Mouse (Mus musculus) stomach, embryonic 14.5 days (tissue): ENCODE measurements at regions not wholly inside any gene's neighbourhood (a gene's known extent, or its start where the extent isn't known, plus 50 kb on each side); places are given as distances from the start of the nearest gene placed in this dataset.
"Not testable (repeated sequence)": the region's sequence is repeated elsewhere in the genome, so short reads cannot be mapped to it uniquely, and the experiment has no call there.

Experiments used
- ATAC-seq: fragments of 200-750 bp; cut with Nextera tagmentation; 2 replicates; pipeline ENCODE4 v1.8.0; 2017; ENCODE audit warnings: low read depth, moderate TSS enrichment; ENCODE audit not compliant: insufficient number of reproducible peaks, insufficient read depth, low FRiP score
- H3K27ac ChIP-seq: fragments of 300-500 bp; sonication (generic); 2 replicates; pipeline ENCODE4 v1.5.1; 2014; ENCODE audit warnings: mild to moderate bottlenecking, low read length, moderate library complexity, mixed read lengths
- H3K27me3 ChIP-seq: fragments of 300-500 bp; sonication (generic); 2 replicates; pipeline ENCODE4 v1.6.1; 2014; ENCODE audit warnings: low read length, control low read depth, mixed read lengths; ENCODE audit not compliant: control insufficient read depth, insufficient read depth
- H3K36me3 ChIP-seq: fragments of 300-500 bp; sonication (generic); 2 replicates; pipeline ENCODE4 v1.6.1; 2014; ENCODE audit warnings: mild to moderate bottlenecking, control low read depth, low read length, moderate library complexity, mixed read lengths; ENCODE audit not compliant: control insufficient read depth, insufficient read depth
- H3K4me1 ChIP-seq: fragments of 300-500 bp; sonication (generic); 2 replicates; pipeline ENCODE4 v1.6.1; 2014; ENCODE audit warnings: low read length, control low read depth, mixed read lengths; ENCODE audit not compliant: control insufficient read depth, insufficient read depth
- H3K4me2 ChIP-seq: fragments of 300-500 bp; sonication (generic); replicated peaks from 2 replicates; pipeline ENCODE4 v1.6.1; 2014; ENCODE audit warnings: low read depth, low read length, control low read depth
- H3K4me3 ChIP-seq: fragments of 300-500 bp; sonication (generic); 2 replicates; pipeline ENCODE4 v1.5.1; 2014; ENCODE audit warnings: low read depth, low read length, control low read depth
- H3K9ac ChIP-seq: fragments of 300-500 bp; sonication (generic); replicated peaks from 2 replicates; pipeline ENCODE4 v1.6.1; 2014; ENCODE audit warnings: low read depth, mild to moderate bottlenecking, control low read depth, low read length, moderate library complexity, mixed read lengths
- H3K9me3 ChIP-seq: fragments of 300-500 bp; sonication (generic); 2 replicates; pipeline ENCODE4 v1.6.1; 2016; ENCODE audit warnings: low read depth, low read length, control low read depth; ENCODE audit not compliant: control insufficient read depth
- WGBS: fragments of 180-500 bp; shearing (Covaris S2); extraction: QIAGEN DNeasy Blood & Tissue Kit; methylation state at CpG from one replicate; pipeline ENCODE4 v1.1.7; 2014; 5-methylcytosine and 5-hydroxymethylcytosine counted together

GRCm38 (mm10) chr4:22208531-22208930 is 148.8 kb upstream of the Fbxl4 start:
- H3K27ac ChIP-seq = no peak overlapping the region
- H3K4me3 ChIP-seq = no peak overlapping the region
- H3K36me3 ChIP-seq = no peaks in the 10 kb centered on the region
- ATAC-seq = no peak
- H3K4me1 ChIP-seq = no peaks in the 10 kb centered on the region
- H3K9me3 ChIP-seq = no peaks in the 10 kb centered on the region
- H3K4me2 ChIP-seq = no peak overlapping the region
- 76% methylated on average over 5 of the region's 5 CpGs for WGBS
- H3K9ac ChIP-seq = no peak overlapping the region
- no peaks in the 10 kb centered on the region for H3K27me3 ChIP-seq

GRCm38 (mm10) chr4:22237640-22238039 is 119.7 kb upstream of the Fbxl4 start:
- WGBS = 87% methylated on average over 3 of the region's 3 CpGs
- Histone ChIP-seq H3K4me3 (no peak overlapping the region), H3K27ac (no peak overlapping the region), H3K36me3 (no peaks in the 10 kb centered on the region), H3K9ac (no peak overlapping the region), H3K4me2 (no peak overlapping the region), H3K9me3 (no peaks in the 10 kb centered on the region), H3K4me1 (no peaks in the 10 kb centered on the region), H3K27me3 (no peaks in the 10 kb centered on the region)
- no peak for ATAC-seq

- H3K27ac ChIP-seq, H3K27me3 ChIP-seq, H3K4me2 ChIP-seq, H3K9me3 ChIP-seq, H3K4me3 ChIP-seq, H3K9ac ChIP-seq, H3K36me3 ChIP-seq, H3K4me1 ChIP-seq, ATAC-seq: not testable (repeated sequence)
- WGBS = 29% methylated on average over 1 of the region's 1 CpGs
Observed at GRCm38 (mm10) chr4:22250276-22250675, 107.1 kb upstream of the Fbxl4 start.

- Histone ChIP-seq H3K27me3 (no peaks in the 10 kb centered on the region), H3K27ac (no peak overlapping the region)
- no peak for ATAC-seq
Observed at GRCm38 (mm10) chr4:22263903-22264302, 93.4 kb upstream of the Fbxl4 start.

GRCm38 (mm10) chr4:22269064-22269463 is 88.3 kb upstream of the Fbxl4 start:
- no peak overlapping the region for H3K4me2 ChIP-seq
- no peak overlapping the region for H3K4me3 ChIP-seq
- H3K36me3 ChIP-seq = no peaks in the 10 kb centered on the region
- H3K9ac ChIP-seq = no peak overlapping the region
- H3K9me3 ChIP-seq = no peaks in the 10 kb centered on the region
- H3K27ac ChIP-seq = no peak overlapping the region
- H3K27me3 ChIP-seq = no peaks in the 10 kb centered on the region
- ATAC-seq = no peak
- no peaks in the 10 kb centered on the region for H3K4me1 ChIP-seq
- WGBS = 64% methylated on average over 6 of the region's 6 CpGs

More at GRCm38 (mm10) chr4:22263903-22264302, 93.4 kb upstream of the Fbxl4 start:
- H3K4me1 ChIP-seq = no peaks in the 10 kb centered on the region
- 60% methylated on average over 6 of the region's 6 CpGs for WGBS
- H3K4me3 ChIP-seq = no peak overlapping the region
- H3K9ac ChIP-seq = no peak overlapping the region
- no peaks in the 10 kb centered on the region for H3K36me3 ChIP-seq
- no peak overlapping the region for H3K4me2 ChIP-seq
- H3K9me3 ChIP-seq = no peaks in the 10 kb centered on the region

GRCm38 (mm10) chr4:22274178-22274577 is 83.2 kb upstream of the Fbxl4 start:
- H3K36me3 ChIP-seq = no peaks in the 10 kb centered on the region
- H3K4me1 ChIP-seq = no peaks in the 10 kb centered on the region
- H3K27me3 ChIP-seq = no peaks in the 10 kb centered on the region
- 60% methylated on average over 4 of the region's 4 CpGs for WGBS
- H3K4me2 ChIP-seq = no peak overlapping the region
- ATAC-seq = no peak
- no peak overlapping the region for H3K27ac ChIP-seq
- H3K9me3 ChIP-seq = no peaks in the 10 kb centered on the region
- no peak overlapping the region for H3K9ac ChIP-seq
- no peak overlapping the region for H3K4me3 ChIP-seq

GRCm38 (mm10) chr4:22282536-22283323 is 74.6 kb upstream of the Fbxl4 start:
- ATAC-seq = no peak
- Histone ChIP-seq H3K9ac (no peak overlapping the region), H3K4me3 (no peak overlapping the region), H3K27me3 (no peaks in the 10 kb centered on the region), H3K4me2 (no peak overlapping the region), H3K9me3 (no peaks in the 10 kb centered on the region), H3K27ac (no peak overlapping the region), H3K4me1 (no peaks in the 10 kb centered on the region), H3K36me3 (no peaks in the 10 kb centered on the region)
- 66% methylated on average over 4 of the region's 4 CpGs for WGBS

GRCm38 (mm10) chr4:22292169-22292568 is 65.2 kb upstream of the Fbxl4 start:
- H3K4me2 ChIP-seq = no peak overlapping the region
- 72% methylated on average over 3 of the region's 3 CpGs for WGBS
- ATAC-seq = no peak

GRCm38 (mm10) chr4:22300206-22300605 is 57.1 kb upstream of the Fbxl4 start:
- Histone ChIP-seq H3K4me1 (no peaks in the 10 kb centered on the region), H3K27me3 (no peaks in the 10 kb centered on the region), H3K27ac (no peak overlapping the region), H3K36me3 (no peaks in the 10 kb centered on the region), H3K4me2 (no peak overlapping the region), H3K4me3 (no peak overlapping the region), H3K9ac (no peak overlapping the region), H3K9me3 (no peaks in the 10 kb centered on the region; the same call in 1 of the 2 replicates)
- no peak for ATAC-seq
- WGBS = 85% methylated on average over 7 of the region's 7 CpGs

More at GRCm38 (mm10) chr4:22292169-22292568, 65.2 kb upstream of the Fbxl4 start:
- H3K27me3 ChIP-seq = no peaks in the 10 kb centered on the region
- no peaks in the 10 kb centered on the region for H3K36me3 ChIP-seq
- no peak overlapping the region for H3K9ac ChIP-seq
- no peaks in the 10 kb centered on the region for H3K4me1 ChIP-seq
- no peak overlapping the region for H3K27ac ChIP-seq
- H3K9me3 ChIP-seq = no peaks in the 10 kb centered on the region
- H3K4me3 ChIP-seq = no peak overlapping the region
